Mouse (Mus musculus): ENCODE data around the gene Stip1.

DNA sequence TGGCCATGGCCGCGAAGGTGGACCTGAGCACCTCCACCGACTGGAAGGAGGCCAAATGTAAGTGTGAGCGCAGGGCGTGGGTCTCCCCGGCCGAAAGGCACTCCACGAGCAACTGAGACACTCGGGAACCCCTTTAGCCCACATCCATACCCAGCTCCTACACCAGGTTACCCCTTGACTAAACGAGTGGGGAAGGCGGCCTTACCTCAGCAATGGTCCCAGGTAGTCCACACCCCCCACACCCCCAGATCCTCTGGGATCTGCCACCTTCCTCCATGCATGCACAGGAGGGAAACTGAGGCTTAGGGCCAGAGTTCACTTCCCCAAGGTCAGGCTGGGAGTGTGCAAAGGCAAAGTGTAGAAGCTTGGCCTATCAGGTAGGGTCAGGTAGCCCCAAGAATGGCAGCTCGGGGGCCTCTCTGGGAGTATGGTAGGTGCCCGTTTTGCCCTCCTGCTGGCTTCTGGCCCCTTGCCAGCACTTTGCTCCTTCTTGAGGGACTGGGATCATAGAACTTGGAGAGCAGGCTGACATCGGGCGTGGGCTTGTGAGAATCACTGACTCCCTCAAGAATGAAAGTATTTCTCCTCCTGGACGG is 17.5 kb upstream of the Stip1 start:
- no peak for TF ChIP-seq CTCF (IDR thresholded peaks at IDR 0.05; ENCODE audit: borderline replicate concordance, insufficient read depth, low read depth, low read length)
- no peak for TF ChIP-seq POLR2A (IDR thresholded peaks at IDR 0.05; ENCODE audit: borderline replicate concordance, insufficient read depth, low read length)
